Mouse (Mus musculus) kidney, postnatal 0 days (tissue): ENCODE measurements around the gene Slc48a1. TPM values are rescaled to one million over a fixed set of nuclear protein-coding genes. Genes with fewer than 3 reads are reported as not detected.
A peak's percentile ranks its signal among the peaks of the same experiment; 100 is the strongest.

Experiments used
- ATAC-seq: fragments of 200-750 bp; cut with Nextera tagmentation; replicated peaks from 2 replicates; pipeline ENCODE4 v1.8.0; 2017; ENCODE audit warnings: low read depth, moderate number of reproducible peaks, moderate TSS enrichment, moderate library complexity; ENCODE audit not compliant: low FRiP score
- DNase-seq: peaks from one replicate; pipeline ENCODE4 v3.0.0-alpha.2; 2016; ENCODE audit warnings: low spot score
- H3K27ac ChIP-seq: fragments of 300-500 bp; sonication (generic); 2 replicates; pipeline ENCODE4 v1.5.1; 2014; ENCODE audit warnings: mild to moderate bottlenecking
- H3K27me3 ChIP-seq: fragments of 300-500 bp; sonication (generic); 2 replicates; pipeline ENCODE4 v1.6.1; 2014; ENCODE audit warnings: low read length, mixed read lengths; ENCODE audit not compliant: insufficient read depth
- H3K36me3 ChIP-seq: fragments of 300-500 bp; sonication (generic); 2 replicates; pipeline ENCODE4 v1.6.1; 2014; ENCODE audit warnings: low read length, mixed read lengths; ENCODE audit not compliant: insufficient read depth
- H3K4me1 ChIP-seq: fragments of 300-500 bp; sonication (generic); replicated peaks from 2 replicates; pipeline ENCODE4 v1.6.1; 2014; ENCODE audit warnings: antibody characterized with exemption, low read length, mixed read lengths; ENCODE audit not compliant: insufficient read depth
- H3K4me2 ChIP-seq: fragments of 300-500 bp; sonication (generic); 2 replicates; pipeline ENCODE4 v1.6.1; 2014; ENCODE audit warnings: mild to moderate bottlenecking, low read length, moderate library complexity, mixed read lengths
- H3K4me3 ChIP-seq: fragments of 300-500 bp; sonication (generic); replicated peaks from 2 replicates; pipeline ENCODE4 v1.5.1; 2014; ENCODE audit warnings: low read depth, low read length
- H3K9ac ChIP-seq: fragments of 300-500 bp; sonication (generic); 2 replicates; pipeline ENCODE4 v1.6.1; 2014; ENCODE audit warnings: low read depth, low read length
- H3K9me3 ChIP-seq: fragments of 300-500 bp; sonication (generic); replicated peaks from 2 replicates; pipeline ENCODE4 v1.6.1; 2016; ENCODE audit warnings: low read length, inconsistent platforms, mixed read lengths
- CTCF ChIP-seq: IDR thresholded peaks from 2 replicates; pipeline ENCODE4 v1.5.1; 2016; ENCODE audit warnings: antibody characterized with exemption, low read depth, mild to moderate bottlenecking, moderate library complexity
- WGBS: fragments of 180-500 bp; shearing (Covaris S2); extraction: QIAGEN DNeasy Blood & Tissue Kit; methylation state at CpG from one replicate; pipeline ENCODE4 v1.1.7; 2014; 5-methylcytosine and 5-hydroxymethylcytosine counted together
- polyA plus RNA-seq: library from polyadenylated mRNA; unstranded; fragments of >200 nt; fragmentation: Nextera tagmentation; extraction: Ambion mirVana; gene quantifications from 2 replicates; pipeline ENCODE4 v1.2.1, GENCODE M21; 2015

The Slc48a1 gene
- polyA plus RNA-seq, 1 experiment from 2014 or later, result 86.9 TPM

DNA sequence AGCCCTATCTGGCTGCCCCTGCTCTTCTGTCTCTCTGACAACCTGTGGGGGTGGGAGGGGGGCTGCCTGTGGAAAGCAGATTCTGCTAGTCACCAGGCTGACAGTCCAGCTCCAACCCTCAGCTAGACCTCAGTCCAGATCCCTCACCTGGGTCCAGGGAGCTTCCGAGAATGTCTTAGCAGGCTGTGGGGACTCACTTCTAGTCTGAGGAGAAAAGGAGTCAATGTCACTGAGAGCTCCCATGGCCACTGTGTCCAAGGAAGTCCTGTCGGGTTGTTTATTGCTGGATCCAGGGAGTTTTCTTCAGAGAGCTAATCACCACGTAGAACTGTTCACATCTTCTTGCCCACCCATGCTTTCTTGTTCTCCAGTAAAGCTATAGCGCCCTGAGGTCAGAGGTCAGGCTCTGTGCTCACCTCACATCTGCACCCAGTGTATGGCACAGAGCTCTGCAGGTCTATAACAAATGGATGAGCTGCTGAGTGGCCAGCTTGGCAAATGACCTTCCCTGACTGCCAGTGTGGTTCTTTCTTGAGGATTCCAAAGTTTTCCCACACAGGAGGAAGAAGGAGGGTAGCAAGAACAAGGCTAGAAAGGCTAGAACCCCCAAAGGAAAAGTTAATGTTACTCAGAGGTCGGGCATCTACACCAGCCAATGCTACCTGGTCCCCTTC is 48.4 kb downstream of the Slc48a1 start:
- WGBS, result 70% methylated on average over 5 of the region's 5 CpGs
- H3K9me3 ChIP-seq, result no peaks in the 10 kb centered on the region
- H3K27ac ChIP-seq, result no peak overlapping the region
- H3K4me2 ChIP-seq, result no peak overlapping the region
- 0 out of 2 replicates have a peak, but pooled peaks cover 14% of the 10 kb centered on the region for H3K36me3 ChIP-seq
- ATAC-seq, result no peak
- no peak overlapping the region for H3K9ac ChIP-seq
- no peak for TF ChIP-seq CTCF
- peaks cover 65% of the 10 kb centered on the region for H3K4me1 ChIP-seq
- no peak overlapping the region for H3K4me3 ChIP-seq
- DNase-seq, result no peak
- H3K27me3 ChIP-seq, result no peaks in the 10 kb centered on the region

DNA sequence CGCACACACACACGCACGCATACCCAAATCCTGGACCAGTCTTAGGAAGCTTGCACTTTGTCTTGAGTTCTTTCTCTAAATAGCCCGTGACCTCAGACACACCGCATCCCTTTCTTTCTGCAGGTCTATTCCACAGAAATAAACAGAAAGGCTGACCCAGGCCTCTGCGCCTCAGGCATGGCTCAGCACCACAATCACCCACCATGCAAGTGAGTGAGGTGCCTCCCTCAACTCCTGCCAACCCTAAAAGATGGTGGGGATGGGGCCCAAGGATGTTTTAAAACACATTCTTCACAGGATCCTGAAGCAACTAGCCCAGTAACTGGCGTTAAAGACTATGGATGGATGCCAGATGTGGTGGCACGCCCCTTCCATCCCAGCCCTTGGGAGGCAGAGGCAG is 49.1 kb downstream of the Slc48a1 start:
- Histone ChIP-seq H3K9me3 (no peaks in the 10 kb centered on the region), H3K4me3 (no peak overlapping the region), H3K4me1 (peaks cover 58% of the 10 kb centered on the region), H3K4me2 (no peak overlapping the region), H3K27me3 (no peaks in the 10 kb centered on the region), H3K36me3 (0 out of 2 replicates have a peak, but pooled peaks cover 14% of the 10 kb centered on the region), H3K27ac (no peak overlapping the region), H3K9ac (no peak overlapping the region)
- no peak for TF ChIP-seq CTCF
- no peak for ATAC-seq
- 81% methylated on average over 8 of the region's 8 CpGs for WGBS
- DNase-seq, result no peak

DNA sequence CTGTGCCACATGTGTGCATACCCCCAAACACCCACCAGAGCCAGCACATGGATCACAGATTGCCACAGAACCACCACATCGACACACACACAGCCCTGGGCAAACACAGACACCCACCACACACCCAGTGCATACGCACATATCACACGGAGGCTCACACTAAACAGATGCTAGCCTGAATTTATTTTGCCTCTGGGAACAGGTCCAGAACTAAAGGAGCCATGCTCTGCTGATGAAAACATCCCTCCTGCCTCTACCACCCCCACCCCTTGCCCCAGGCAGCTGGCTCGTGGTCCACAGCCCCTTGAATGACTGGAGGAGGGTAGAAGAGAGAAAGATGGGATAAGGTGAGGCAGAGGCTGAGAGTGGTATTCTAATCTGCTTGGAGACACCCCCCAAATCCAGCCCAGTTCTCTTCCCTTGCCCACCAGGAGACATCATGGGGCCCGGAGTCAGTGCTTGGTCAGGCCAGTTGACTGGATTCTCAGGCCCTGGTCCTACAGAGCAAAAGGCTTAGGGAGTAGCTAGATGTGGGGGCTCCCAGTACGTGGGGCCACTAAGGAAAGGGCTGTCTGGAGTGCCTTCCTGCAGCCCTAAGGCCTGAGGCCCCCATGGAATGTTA is 50.0 kb downstream of the Slc48a1 start:
- Histone ChIP-seq H3K4me3 (0 out of 2 replicates have a peak overlapping the region, but pooled peaks have one; percentile 2), H3K36me3 (0 out of 2 replicates have a peak, but pooled peaks cover 14% of the 10 kb centered on the region), H3K27ac (peak overlapping the region; percentile 98), H3K4me1 (peaks cover 58% of the 10 kb centered on the region), H3K4me2 (peak overlapping the region; percentile 72), H3K9ac (0 out of 2 replicates have a peak overlapping the region, but pooled peaks have one; percentile 40), H3K27me3 (no peaks in the 10 kb centered on the region), H3K9me3 (no peaks in the 10 kb centered on the region)
- TF ChIP-seq CTCF, result no peak
- ATAC-seq (no peak), DNase-seq (no peak)
- WGBS, result 46% methylated on average over 6 of the region's 6 CpGs

DNA sequence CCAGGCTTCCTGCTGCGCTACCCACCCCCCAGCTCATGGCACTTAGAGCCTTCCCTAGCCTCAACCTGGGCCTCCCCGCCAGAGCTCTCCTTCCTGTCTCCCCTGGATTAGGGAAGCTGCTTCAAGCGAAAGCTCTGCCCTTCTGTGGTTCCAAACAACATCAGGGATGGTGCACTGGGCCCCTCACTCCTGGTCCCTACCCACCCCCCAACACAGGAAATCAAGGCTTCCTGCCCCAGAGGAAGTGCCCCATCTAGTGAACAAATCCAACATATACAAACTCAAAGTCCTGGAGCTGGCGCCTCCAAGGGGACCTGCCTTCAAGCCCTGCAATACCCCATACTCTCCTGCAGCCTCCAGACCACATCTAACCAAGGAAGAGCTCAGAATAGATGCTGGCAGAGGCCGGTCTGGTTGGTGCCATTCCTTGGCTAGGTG is 50.6 kb downstream of the Slc48a1 start:
- H3K9me3 ChIP-seq, result no peaks in the 10 kb centered on the region
- peaks cover 61% of the 10 kb centered on the region for H3K4me1 ChIP-seq
- H3K4me2 ChIP-seq, result peak overlapping the region; percentile 72
- no peaks in the 10 kb centered on the region for H3K27me3 ChIP-seq
- H3K36me3 ChIP-seq, result 0 out of 2 replicates have a peak, but pooled peaks cover 10% of the 10 kb centered on the region
- WGBS, result 63% methylated on average over 5 of the region's 5 CpGs
- TF ChIP-seq CTCF, result peak; percentile 43
- peak overlapping the region; percentile 98 for H3K27ac ChIP-seq
- H3K4me3 ChIP-seq, result peak overlapping the region; percentile 89; the same call in 1 of the 2 replicates
- DNase-seq, result peak; percentile 66
- 0 out of 2 replicates have a peak overlapping the region, but pooled peaks have one; percentile 98 for H3K9ac ChIP-seq
- no peak for ATAC-seq

DNA sequence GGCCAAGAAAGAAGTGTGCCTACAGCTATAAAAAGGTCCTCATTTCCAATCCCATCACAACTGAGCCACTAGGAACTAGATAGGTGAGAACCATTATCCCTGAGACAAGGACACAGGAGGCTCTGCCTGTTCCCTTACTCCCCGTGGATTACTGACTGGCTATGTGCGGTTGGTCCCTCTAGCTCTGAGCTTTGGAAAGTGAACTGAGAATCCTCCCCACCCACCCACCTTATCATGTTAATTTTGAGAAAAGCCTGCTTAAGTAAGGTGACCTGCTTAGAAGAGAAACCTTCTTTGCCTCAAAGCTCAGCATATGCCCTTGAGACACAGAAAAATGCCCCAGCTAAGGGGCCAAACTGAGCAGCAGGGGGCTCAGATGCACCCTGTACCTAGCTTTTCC is 51.1 kb downstream of the Slc48a1 start:
- H3K4me2 ChIP-seq, result peak overlapping the region; percentile 72
- H3K9ac ChIP-seq, result peak overlapping the region; percentile 98; the same call in 1 of the 2 replicates
- H3K36me3 ChIP-seq, result 0 out of 2 replicates have a peak, but pooled peaks cover 5% of the 10 kb centered on the region
- peaks cover 55% of the 10 kb centered on the region for H3K4me1 ChIP-seq
- no peaks in the 10 kb centered on the region for H3K27me3 ChIP-seq
- H3K27ac ChIP-seq, result peak overlapping the region; percentile 98
- WGBS, result 64% methylated on average over 2 of the region's 2 CpGs
- no peaks in the 10 kb centered on the region for H3K9me3 ChIP-seq
- H3K4me3 ChIP-seq, result peak overlapping the region; percentile 89
- DNase-seq (no peak), ATAC-seq (no peak)
- TF ChIP-seq CTCF, result no peak

DNA sequence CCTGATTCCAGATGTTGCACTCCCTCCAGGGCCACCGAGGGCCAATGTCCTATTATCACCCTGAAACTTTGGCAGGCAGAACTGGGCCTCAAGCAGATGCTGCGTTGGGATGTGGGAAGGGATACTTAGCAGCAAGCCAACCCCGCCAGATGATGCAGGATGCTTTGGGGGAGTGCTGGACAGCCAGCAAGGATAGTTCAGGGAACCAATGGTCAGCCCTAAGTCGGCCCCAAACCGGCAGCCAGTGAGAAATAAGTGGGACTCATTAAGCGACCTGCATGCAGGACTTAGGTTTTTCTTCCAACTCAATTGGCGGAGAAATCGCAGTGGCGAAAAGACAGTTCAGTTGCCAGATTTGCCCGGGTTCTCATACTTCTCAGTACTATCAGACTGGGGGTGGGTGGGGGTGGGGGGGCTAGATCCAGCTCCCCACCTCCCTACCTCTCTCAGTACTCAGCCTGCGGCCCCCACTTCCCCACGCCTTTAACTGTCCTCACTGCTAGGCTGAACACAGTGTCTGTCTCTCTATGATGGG is 52.0 kb downstream of the Slc48a1 start:
- TF ChIP-seq CTCF, result no peak
- ATAC-seq (no peak), DNase-seq (peak; percentile 40)
- peaks cover 47% of the 10 kb centered on the region for H3K4me1 ChIP-seq
- H3K4me3 ChIP-seq, result peak overlapping the region; percentile 89
- 19% methylated on average over 12 of the region's 12 CpGs for WGBS
- H3K9me3 ChIP-seq, result no peaks in the 10 kb centered on the region
- H3K36me3 ChIP-seq, result 0 out of 2 replicates have a peak, but pooled peaks cover 5% of the 10 kb centered on the region
- peak overlapping the region; percentile 98 for H3K9ac ChIP-seq
- no peaks in the 10 kb centered on the region for H3K27me3 ChIP-seq
- peak overlapping the region; percentile 98 for H3K27ac ChIP-seq
- peak overlapping the region; percentile 72 for H3K4me2 ChIP-seq
